Mouse (Mus musculus) spleen, postnatal 36 days (tissue): Measurements from ENCODE around the gene Nebl.

ENCODE experiments used
- DNase-seq, 2 experiments: peaks; one replicate each; pipeline ENCODE4 v3.0.0; 2022; ENCODE audit warnings: low spot score in 2 of 2, mixed read lengths in 1 of 2

The Nebl gene

GRCm38 (mm10) chr2:17623931-17624330 is 107.3 kb downstream of the Nebl start:
- no peak for DNase-seq

- DNase-seq = no peak
Observed at GRCm38 (mm10) chr2:17610259-17610658, 121.0 kb downstream of the Nebl start.

- no peak for DNase-seq
Observed at GRCm38 (mm10) chr2:17603573-17603972, 127.7 kb downstream of the Nebl start.

- DNase-seq = no peak
Observed at GRCm38 (mm10) chr2:17600652-17601051, 130.6 kb downstream of the Nebl start.

GRCm38 (mm10) chr2:17599860-17600259 is 131.4 kb downstream of the Nebl start:
- DNase-seq = no peak

GRCm38 (mm10) chr2:17597932-17598331 is 133.3 kb downstream of the Nebl start:
- DNase-seq = no peak

- no peak for DNase-seq
Observed at GRCm38 (mm10) chr2:17589669-17590068, 141.6 kb downstream of the Nebl start.

- DNase-seq = no peak
Observed at GRCm38 (mm10) chr2:17585329-17585992, 145.8 kb downstream of the Nebl start.

GRCm38 (mm10) chr2:17575648-17576047 is 155.6 kb downstream of the Nebl start:
- DNase-seq = no peak

- no peak for DNase-seq
Observed at GRCm38 (mm10) chr2:17571716-17572115, 159.5 kb downstream of the Nebl start.

- DNase-seq = no peak
Observed at GRCm38 (mm10) chr2:17558889-17559742, 172.1 kb downstream of the Nebl start.

- DNase-seq = no peak
Observed at GRCm38 (mm10) chr2:17549895-17550558, 181.2 kb downstream of the Nebl start.

- no peak for DNase-seq
Observed at GRCm38 (mm10) chr2:17546354-17546948, 184.8 kb downstream of the Nebl start.

GRCm38 (mm10) chr2:17539737-17540136 is 191.5 kb downstream of the Nebl start:
- no peak for DNase-seq

GRCm38 (mm10) chr2:17538493-17538892 is 192.8 kb downstream of the Nebl start:
- no peak for DNase-seq

- no peak for DNase-seq
Observed at GRCm38 (mm10) chr2:17531355-17532105, 199.7 kb downstream of the Nebl start.

- no peak for DNase-seq
Observed at GRCm38 (mm10) chr2:17525739-17526526, 205.3 kb downstream of the Nebl start.

- DNase-seq = no peak
Observed at GRCm38 (mm10) chr2:17525211-17525610, 206.1 kb downstream of the Nebl start.

- DNase-seq = no peak
Observed at GRCm38 (mm10) chr2:17524205-17524978, 206.9 kb downstream of the Nebl start.

GRCm38 (mm10) chr2:17523791-17524190 is 207.5 kb downstream of the Nebl start:
- DNase-seq = no peak
